Mouse (Mus musculus): ENCODE data around the gene Mob3a. TPM values are rescaled to one million over a fixed set of nuclear protein-coding genes. Genes with fewer than 3 reads are reported as not detected.

Mob3a gene
- polyA plus RNA-seq (2012; rRNA removed; ENCODE audit: low replicate concordance): 80.9 and 125 TPM in 2 replicates

DNA sequence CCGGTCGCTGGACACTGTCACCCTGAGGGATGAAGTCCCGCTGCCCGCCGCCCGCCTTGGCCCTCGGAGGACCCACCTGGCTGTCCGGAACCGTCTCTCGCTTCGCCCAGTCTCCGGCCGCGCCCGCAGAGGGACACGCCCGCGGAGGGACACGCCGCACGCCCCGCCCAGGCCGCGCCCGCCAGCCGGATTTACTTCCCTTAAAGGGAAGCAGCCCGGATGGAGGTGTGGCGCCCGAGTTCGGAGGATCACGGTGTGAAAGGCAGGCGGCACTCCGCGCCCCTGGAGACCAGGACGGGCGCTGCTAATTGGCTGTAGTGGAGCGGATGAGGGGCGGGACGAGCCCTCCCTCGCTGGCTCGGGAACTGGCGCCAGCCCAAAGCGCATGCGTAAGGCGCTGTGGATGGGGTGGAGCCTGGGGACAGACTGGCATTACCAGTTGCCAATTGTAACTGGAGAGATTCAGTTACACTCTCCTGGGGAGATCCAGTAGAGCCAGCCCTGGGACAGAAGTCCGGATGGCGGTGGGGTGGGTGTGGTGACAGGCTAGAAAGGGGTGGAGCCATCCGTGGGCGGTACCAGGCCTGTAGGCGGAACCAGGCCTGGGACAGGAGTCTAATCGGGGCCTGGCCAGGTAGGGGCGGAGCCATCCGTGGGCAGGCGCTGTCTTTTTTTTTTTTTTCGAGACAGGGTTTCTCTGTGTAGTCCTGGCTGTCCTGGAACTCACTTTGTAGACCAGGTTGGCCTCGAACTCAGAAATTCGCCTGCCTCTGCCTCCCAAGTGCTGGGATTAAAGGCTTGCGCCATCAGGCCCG is at the start of gene Mob3a, which contains the start of gene Izumo4:
Mob3a (minus strand) TSS at position 257 of the 815 bp plus-strand sequence.
Izumo4 (plus strand) TSS at position 464 of the 815 bp plus-strand sequence.

DNA sequence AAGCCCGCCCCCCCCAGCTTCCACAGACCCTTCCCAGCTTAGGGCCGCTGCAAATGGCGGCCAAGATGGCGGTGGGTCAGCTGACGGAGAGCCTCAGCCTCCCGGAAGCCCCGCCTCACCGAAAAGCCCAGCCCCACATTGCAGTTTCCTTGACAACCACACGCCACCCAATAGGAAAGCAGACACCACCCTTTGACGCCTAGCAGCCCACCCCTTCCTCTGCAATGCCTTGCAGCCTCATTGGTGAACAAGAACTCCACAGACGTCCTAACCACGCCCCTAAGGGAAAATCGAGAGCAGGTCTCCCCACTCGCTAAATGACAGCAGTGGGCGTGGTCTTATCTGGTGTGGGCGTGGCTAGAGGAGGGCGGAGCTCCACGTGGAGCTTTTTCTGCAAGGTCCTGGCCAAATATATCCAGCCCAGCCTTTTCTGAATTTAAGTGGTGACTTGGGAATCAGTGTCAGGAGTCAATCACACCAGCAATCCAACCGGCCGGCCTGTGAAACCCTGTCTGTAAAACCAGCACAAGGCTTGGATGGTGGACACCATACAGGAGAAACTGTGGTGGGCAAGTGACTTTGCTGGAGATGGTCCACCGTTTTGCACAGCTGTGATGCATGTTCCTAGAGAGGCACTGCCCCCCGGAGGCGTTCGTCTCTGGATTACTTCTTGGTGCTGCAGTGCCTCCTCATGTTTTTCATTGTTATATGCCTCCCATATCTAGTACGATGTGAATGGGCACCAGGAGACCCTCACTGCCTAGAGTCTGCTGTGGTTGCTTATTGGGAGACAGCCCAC is 40.6 kb upstream of the Mob3a start, which contains the start of gene Ap3d1:
Ap3d1 (minus strand) TSS at position 85 of the 799 bp plus-strand sequence.

DNA sequence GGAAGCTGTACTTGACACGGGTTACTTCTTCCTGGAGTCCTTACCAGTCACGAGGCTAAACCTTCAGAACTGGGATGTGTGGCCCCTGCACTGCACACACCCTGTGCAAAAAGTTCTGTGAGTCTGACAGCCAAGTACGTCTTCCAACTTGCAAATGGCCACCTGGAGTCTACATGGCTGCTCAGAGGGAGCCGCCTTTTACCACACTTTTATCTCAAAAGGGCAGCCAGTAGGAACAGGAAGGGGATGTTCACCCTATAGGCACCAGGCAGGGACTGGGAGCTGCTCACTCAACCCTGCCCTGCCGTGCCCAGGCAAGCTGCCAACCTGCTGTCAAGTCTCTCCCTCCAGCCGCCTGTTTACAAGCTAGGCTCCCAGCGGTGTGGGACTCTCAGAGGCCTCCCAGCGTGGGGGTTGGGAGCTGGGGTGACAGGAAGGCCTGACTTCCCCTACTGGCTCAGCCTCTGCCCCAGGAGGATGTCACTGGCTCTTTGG is 23.8 kb downstream of the Mob3a start, which contains the start of gene Mknk2:
Mknk2 (minus strand) TSS at position 171 of the 495 bp plus-strand sequence.

GRCm38 (mm10) chr10:80656863-80657623 is 44.7 kb downstream of the Mob3a start, which contains the start of gene Btbd2:
Btbd2 (minus strand) TSS chr10:80657071.

Other genes starting within 250 kb of the Mob3a start
- gene Onecut3, start 207.1 kb downstream of the Mob3a start, polyA plus RNA-seq (2012; rRNA removed; ENCODE audit: low replicate concordance): not detected in 2 replicates
- 0.05 and 0.06 TPM in 2 replicates for gene Atp8b3, start 162.9 kb downstream of the Mob3a start, polyA plus RNA-seq (2012; rRNA removed; ENCODE audit: low replicate concordance)
- 51.6 and 93.8 TPM in 2 replicates for gene Rexo1, start 140.4 kb downstream of the Mob3a start, polyA plus RNA-seq (2012; rRNA removed; ENCODE audit: low replicate concordance)
- 17.2 and 59.7 TPM in 2 replicates for gene Klf16, start 124.7 kb downstream of the Mob3a start, polyA plus RNA-seq (2012; rRNA removed; ENCODE audit: low replicate concordance)
- 205 and 464 TPM in 2 replicates for gene Abhd17a, start 111.6 kb downstream of the Mob3a start, polyA plus RNA-seq (2012; rRNA removed; ENCODE audit: low replicate concordance)
- gene Scamp4, start 99.1 kb downstream of the Mob3a start, polyA plus RNA-seq (2012; rRNA removed; ENCODE audit: low replicate concordance): 135 and 145 TPM in 2 replicates
- 11.8 and 32.4 TPM in 2 replicates for gene Adat3, start 99.1 kb downstream of the Mob3a start, polyA plus RNA-seq (2012; rRNA removed; ENCODE audit: low replicate concordance)
- 2.7 and 3.6 TPM in 2 replicates for gene Gm49322, start 96.0 kb downstream of the Mob3a start, polyA plus RNA-seq (2012; rRNA removed; ENCODE audit: low replicate concordance)
- 181 and 382 TPM in 2 replicates for gene Csnk1g2, start 79.1 kb downstream of the Mob3a start, polyA plus RNA-seq (2012; rRNA removed; ENCODE audit: low replicate concordance)
- gene Btbd2, start 44.9 kb downstream of the Mob3a start, polyA plus RNA-seq (2012; rRNA removed; ENCODE audit: low replicate concordance): 87.3 and 118 TPM in 2 replicates
- 740 and 1,180 TPM in 2 replicates for gene Mknk2, start 23.9 kb downstream of the Mob3a start, polyA plus RNA-seq (2012; rRNA removed; ENCODE audit: low replicate concordance)
- 46.0 and 58.0 TPM in 2 replicates for gene Izumo4, start 207 bp upstream of the Mob3a start, polyA plus RNA-seq (2012; rRNA removed; ENCODE audit: low replicate concordance)
- 127 and 144 TPM in 2 replicates for gene Ap3d1, start 40.3 kb upstream of the Mob3a start, polyA plus RNA-seq (2012; rRNA removed; ENCODE audit: low replicate concordance)
- 18.6 and 59.0 TPM in 2 replicates for gene Dot1l, start 53.2 kb upstream of the Mob3a start, polyA plus RNA-seq (2012; rRNA removed; ENCODE audit: low replicate concordance)
- 28.5 and 70.7 TPM in 2 replicates for gene Sf3a2, start 96.2 kb upstream of the Mob3a start, polyA plus RNA-seq (2012; rRNA removed; ENCODE audit: low replicate concordance)
- gene Plekhj1, start 96.6 kb upstream of the Mob3a start, polyA plus RNA-seq (2012; rRNA removed; ENCODE audit: low replicate concordance): 48.7 and 79.2 TPM in 2 replicates
- 0.47 and 3.1 TPM in 2 replicates for gene Amh, start 103.3 kb upstream of the Mob3a start, polyA plus RNA-seq (2012; rRNA removed; ENCODE audit: low replicate concordance)
- 0.38 and 44.2 TPM in 2 replicates for gene Jsrp1, start 111.5 kb upstream of the Mob3a start, polyA plus RNA-seq (2012; rRNA removed; ENCODE audit: low replicate concordance)
- gene Oaz1, start 124.7 kb upstream of the Mob3a start, polyA plus RNA-seq (2012; rRNA removed; ENCODE audit: low replicate concordance): 1,126 and 1,128 TPM in 2 replicates
- gene Lingo3, start 142.1 kb upstream of the Mob3a start, polyA plus RNA-seq (2012; rRNA removed; ENCODE audit: low replicate concordance): 3.3 TPM in 1 of 2 replicates, not detected in the other
- 89.6 and 111 TPM in 2 replicates for gene Lsm7, start 153.2 kb upstream of the Mob3a start, polyA plus RNA-seq (2012; rRNA removed; ENCODE audit: low replicate concordance)
- 96.5 and 123 TPM in 2 replicates for gene Sppl2b, start 153.3 kb upstream of the Mob3a start, polyA plus RNA-seq (2012; rRNA removed; ENCODE audit: low replicate concordance)
- 0.13 and 0.14 TPM in 2 replicates for gene Tmprss9, start 169.9 kb upstream of the Mob3a start, polyA plus RNA-seq (2012; rRNA removed; ENCODE audit: low replicate concordance)
- 202 and 257 TPM in 2 replicates for gene Timm13, start 199.0 kb upstream of the Mob3a start, polyA plus RNA-seq (2012; rRNA removed; ENCODE audit: low replicate concordance)
- 11.2 and 14.6 TPM in 2 replicates for gene Lmnb2, start 216.3 kb upstream of the Mob3a start, polyA plus RNA-seq (2012; rRNA removed; ENCODE audit: low replicate concordance)
- 31.8 and 52.6 TPM in 2 replicates for gene Gadd45b, start 228.1 kb upstream of the Mob3a start, polyA plus RNA-seq (2012; rRNA removed; ENCODE audit: low replicate concordance)